Mouse (Mus musculus): ENCODE data around the gene Slc17a3. TPM values are rescaled to one million over a fixed set of nuclear protein-coding genes. Genes with fewer than 3 reads are reported as not detected.

Slc17a3 gene
- polyA plus RNA-seq (2015; fragmentation: Nextera tagmentation; extraction: Ambion mirVana) = not detected in 2 replicates

DNA sequence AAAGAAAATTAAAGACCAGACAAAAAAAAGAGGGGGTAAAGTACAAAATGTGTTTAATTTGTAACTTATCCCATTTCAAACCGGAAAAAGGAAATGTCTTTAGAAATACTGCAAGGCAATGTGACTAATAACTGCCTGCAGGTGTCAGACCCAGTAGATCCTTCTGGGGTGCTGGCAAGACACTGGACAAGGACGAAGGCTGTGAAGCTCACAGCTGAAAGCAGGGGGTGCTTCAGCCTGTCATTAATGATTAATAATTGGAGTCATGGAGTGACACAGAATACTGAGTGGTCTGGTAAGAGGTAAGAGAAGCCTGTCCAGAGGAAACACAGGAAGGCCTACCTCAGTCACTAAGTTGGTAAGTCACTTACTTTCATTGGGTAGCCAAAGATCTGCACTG lies at the start of gene Slc17a3:
TSS of gene Slc17a3 (plus strand) at position 127 of the 400 bp plus-strand sequence.
- WGBS = 69% methylated on average over 2 of the region's 2 CpGs

DNA sequence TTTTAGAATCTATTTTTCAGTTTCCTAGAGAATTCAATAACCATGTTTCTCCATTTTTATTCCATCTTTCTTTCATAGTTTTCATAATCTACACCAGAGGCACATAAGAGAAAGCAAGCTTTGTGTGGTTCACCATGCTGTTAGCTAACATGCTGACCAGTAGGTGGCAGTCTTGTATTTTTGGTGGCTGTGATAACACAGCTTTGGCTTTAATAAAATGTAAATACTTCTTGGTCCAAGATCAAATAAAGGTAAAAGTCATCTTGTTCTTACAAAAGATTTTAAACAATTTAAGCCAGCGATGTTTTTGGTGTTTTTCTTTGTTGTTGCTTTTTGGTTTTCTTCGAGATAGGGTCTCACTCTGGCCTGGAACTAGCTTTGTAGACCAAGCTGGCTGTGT lies 46.7 kb upstream of the Slc17a3 start:
- Histone ChIP-seq H3K9me3 (ENCODE audit: control insufficient read depth, low read length) (no peaks in the 10 kb centered on the region), H3K36me3 (ENCODE audit: control insufficient read depth, insufficient read depth, low read length) (no peaks in the 10 kb centered on the region), H3K4me2 (ENCODE audit: low read depth, low read length) (no peak overlapping the region), H3K27me3 (ENCODE audit: control insufficient read depth, insufficient read depth, low read depth, low read length) (no peaks in the 10 kb centered on the region), H3K27ac (ENCODE audit: low read length) (no peak overlapping the region), H3K4me3 (ENCODE audit: low read length) (no peak overlapping the region), H3K9ac (ENCODE audit: low read length) (no peak overlapping the region), H3K4me1 (replicated peaks; ENCODE audit: control insufficient read depth, insufficient read depth, low read length) (no peaks in the 10 kb centered on the region)
- 24% methylated on average over 2 of the region's 2 CpGs for WGBS
- ATAC-seq (ENCODE audit: low read depth) = no peak

More for the DNA sequence above, at the start of gene Slc17a3:
- no peaks in the 10 kb centered on the region for H3K4me1 ChIP-seq (replicated peaks; ENCODE audit: control insufficient read depth, insufficient read depth, low read length)
- H3K27ac ChIP-seq (ENCODE audit: low read length) = no peak within 1 kb of the TSS
- no peak for ATAC-seq (ENCODE audit: low read depth)
- no peak within 1 kb of the TSS for H3K9ac ChIP-seq (ENCODE audit: low read length)
- H3K9me3 ChIP-seq (ENCODE audit: control insufficient read depth, low read length) = no peaks in the 10 kb centered on the region
- H3K4me2 ChIP-seq (ENCODE audit: low read depth, low read length) = no peak within 1 kb of the TSS
- H3K36me3 ChIP-seq (ENCODE audit: control insufficient read depth, insufficient read depth, low read length) = no peaks in the 10 kb centered on the region
- no peaks in the 10 kb centered on the region for H3K27me3 ChIP-seq (ENCODE audit: control insufficient read depth, insufficient read depth, low read depth, low read length)
- H3K4me3 ChIP-seq (ENCODE audit: low read length) = no peak within 1 kb of the TSS

DNA sequence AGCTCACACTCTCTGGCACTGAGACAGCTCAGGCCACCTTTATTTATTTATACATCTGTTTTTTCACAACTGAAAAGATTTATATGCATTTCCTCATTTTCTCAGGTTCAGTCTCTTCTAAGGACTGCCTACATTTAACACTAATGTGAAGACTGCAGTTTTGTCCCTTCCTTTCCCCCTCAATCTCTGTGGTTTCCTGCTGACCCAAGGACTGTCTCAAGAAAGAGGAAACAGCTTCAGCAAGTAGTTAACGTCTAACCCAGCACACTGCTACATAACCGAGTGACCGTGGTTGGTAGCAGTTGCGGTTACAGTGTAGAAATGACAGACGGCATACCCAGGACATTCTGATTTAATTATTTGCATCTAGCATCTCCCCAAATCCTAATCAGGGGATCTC lies 39.8 kb upstream of the Slc17a3 start:
- Histone ChIP-seq H3K9ac (ENCODE audit: low read length) (no peak overlapping the region), H3K27me3 (ENCODE audit: control insufficient read depth, insufficient read depth, low read depth, low read length) (no peaks in the 10 kb centered on the region), H3K4me1 (replicated peaks; ENCODE audit: control insufficient read depth, insufficient read depth, low read length) (no peaks in the 10 kb centered on the region), H3K9me3 (ENCODE audit: control insufficient read depth, low read length) (no peaks in the 10 kb centered on the region), H3K4me2 (ENCODE audit: low read depth, low read length) (no peak overlapping the region), H3K4me3 (ENCODE audit: low read length) (no peak overlapping the region), H3K27ac (ENCODE audit: low read length) (no peak overlapping the region), H3K36me3 (ENCODE audit: control insufficient read depth, insufficient read depth, low read length) (no peaks in the 10 kb centered on the region)
- no peak for ATAC-seq (ENCODE audit: low read depth)
- WGBS = 75% methylated on average over 5 of the region's 5 CpGs

DNA sequence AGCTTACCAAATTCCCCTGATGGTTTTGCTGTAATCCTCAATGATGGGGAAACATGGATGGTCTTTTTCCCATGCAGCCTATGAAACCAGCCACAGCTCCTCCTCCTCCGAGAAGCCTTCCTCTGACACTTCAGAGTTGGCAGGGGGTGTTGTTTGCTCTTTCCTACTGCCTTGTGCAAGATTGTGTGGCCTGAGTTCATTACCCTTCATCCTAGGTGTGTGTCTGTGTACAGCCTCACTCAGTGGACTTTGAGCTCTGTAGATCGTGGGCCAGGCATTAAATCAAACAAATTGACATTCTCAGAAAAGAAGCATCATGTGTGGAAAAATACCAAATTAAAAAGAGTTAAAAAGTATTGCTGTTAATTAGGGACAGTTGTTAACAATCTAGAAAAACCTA lies 34.7 kb upstream of the Slc17a3 start:
- Histone ChIP-seq H3K9ac (ENCODE audit: low read length) (no peak overlapping the region), H3K4me3 (ENCODE audit: low read length) (no peak overlapping the region), H3K4me2 (ENCODE audit: low read depth, low read length) (no peak overlapping the region), H3K36me3 (ENCODE audit: control insufficient read depth, insufficient read depth, low read length) (no peaks in the 10 kb centered on the region), H3K27ac (ENCODE audit: low read length) (no peak overlapping the region), H3K9me3 (ENCODE audit: control insufficient read depth, low read length) (no peaks in the 10 kb centered on the region), H3K4me1 (replicated peaks; ENCODE audit: control insufficient read depth, insufficient read depth, low read length) (no peaks in the 10 kb centered on the region), H3K27me3 (ENCODE audit: control insufficient read depth, insufficient read depth, low read depth, low read length) (no peaks in the 10 kb centered on the region)
- 50% methylated on average over 2 of the region's 2 CpGs for WGBS
- no peak for ATAC-seq (ENCODE audit: low read depth)

DNA sequence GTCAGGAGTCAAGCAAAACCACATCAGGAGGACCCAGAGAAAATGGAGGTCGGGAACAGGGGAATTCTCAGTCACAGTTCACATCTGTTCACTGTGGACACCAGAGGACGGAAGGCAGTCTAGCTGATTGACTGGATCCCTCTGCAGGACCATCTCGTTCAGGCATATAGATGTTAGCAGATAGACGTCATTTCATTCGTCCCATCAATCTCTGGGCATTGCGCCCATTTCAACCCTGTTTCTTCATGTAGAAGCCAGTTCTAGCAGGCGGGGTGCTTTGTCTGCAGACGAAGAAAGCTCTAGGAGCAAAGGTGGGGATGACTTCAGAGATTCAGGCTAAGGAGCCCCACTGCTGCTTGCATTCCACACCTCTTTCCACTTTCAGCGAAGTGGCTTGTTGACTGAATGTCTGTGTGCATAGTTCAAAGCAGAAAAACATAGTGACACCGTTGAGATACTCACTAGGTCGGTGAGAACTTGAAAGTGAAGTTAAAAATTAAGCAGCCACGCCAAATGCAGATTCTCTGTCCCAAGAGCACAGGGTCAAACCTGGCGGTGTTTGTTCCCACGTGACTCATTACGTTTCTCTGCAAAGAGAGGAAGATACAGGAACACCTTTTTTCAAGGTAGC lies 32.7 kb upstream of the Slc17a3 start, which contains the start of gene Slc17a2:
TSS of gene Slc17a2 (plus strand) at position 572 of the 631 bp plus-strand sequence.
- WGBS = 52% methylated on average over 15 of the region's 15 CpGs
- ATAC-seq (ENCODE audit: low read depth) = no peak
- Histone ChIP-seq H3K4me3 (ENCODE audit: low read length) (no peak within 1 kb of the TSS), H3K36me3 (ENCODE audit: control insufficient read depth, insufficient read depth, low read length) (no peaks in the 10 kb centered on the region), H3K27ac (ENCODE audit: low read length) (no peak within 1 kb of the TSS), H3K9ac (ENCODE audit: low read length) (no peak within 1 kb of the TSS), H3K9me3 (ENCODE audit: control insufficient read depth, low read length) (no peaks in the 10 kb centered on the region), H3K4me1 (replicated peaks; ENCODE audit: control insufficient read depth, insufficient read depth, low read length) (no peaks in the 10 kb centered on the region), H3K27me3 (ENCODE audit: control insufficient read depth, insufficient read depth, low read depth, low read length) (no peaks in the 10 kb centered on the region), H3K4me2 (ENCODE audit: low read depth, low read length) (no peak within 1 kb of the TSS)

DNA sequence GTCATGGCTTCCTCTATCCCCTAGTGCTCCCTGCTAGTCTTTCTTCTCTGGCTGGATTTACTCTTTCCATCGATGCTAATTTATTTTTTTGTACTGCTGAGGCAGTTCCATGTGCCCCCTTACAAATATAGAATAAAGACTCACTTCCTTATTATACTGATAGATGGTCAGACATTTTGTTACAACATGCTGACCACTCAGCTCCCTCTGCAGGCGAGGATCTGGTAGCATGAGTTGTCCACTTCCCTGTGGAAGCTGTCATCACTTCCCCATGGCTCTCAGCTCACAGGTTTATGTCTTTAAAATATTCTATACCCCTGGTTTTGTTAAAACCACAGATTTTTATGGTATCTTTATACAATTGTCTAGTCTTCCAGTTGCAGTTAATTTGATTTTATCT lies 23.1 kb upstream of the Slc17a3 start:
- H3K4me2 ChIP-seq (ENCODE audit: low read depth, low read length) = no peak overlapping the region
- no peak overlapping the region for H3K4me3 ChIP-seq (ENCODE audit: low read length)
- 67% methylated on average over 2 of the region's 2 CpGs for WGBS
- no peaks in the 10 kb centered on the region for H3K27me3 ChIP-seq (ENCODE audit: control insufficient read depth, insufficient read depth, low read depth, low read length)
- no peaks in the 10 kb centered on the region for H3K9me3 ChIP-seq (ENCODE audit: control insufficient read depth, low read length)
- no peak overlapping the region for H3K27ac ChIP-seq (ENCODE audit: low read length)
- no peak for ATAC-seq (ENCODE audit: low read depth)
- H3K9ac ChIP-seq (ENCODE audit: low read length) = no peak overlapping the region
- H3K36me3 ChIP-seq (ENCODE audit: control insufficient read depth, insufficient read depth, low read length) = no peaks in the 10 kb centered on the region
- H3K4me1 ChIP-seq (replicated peaks; ENCODE audit: control insufficient read depth, insufficient read depth, low read length) = no peaks in the 10 kb centered on the region

DNA sequence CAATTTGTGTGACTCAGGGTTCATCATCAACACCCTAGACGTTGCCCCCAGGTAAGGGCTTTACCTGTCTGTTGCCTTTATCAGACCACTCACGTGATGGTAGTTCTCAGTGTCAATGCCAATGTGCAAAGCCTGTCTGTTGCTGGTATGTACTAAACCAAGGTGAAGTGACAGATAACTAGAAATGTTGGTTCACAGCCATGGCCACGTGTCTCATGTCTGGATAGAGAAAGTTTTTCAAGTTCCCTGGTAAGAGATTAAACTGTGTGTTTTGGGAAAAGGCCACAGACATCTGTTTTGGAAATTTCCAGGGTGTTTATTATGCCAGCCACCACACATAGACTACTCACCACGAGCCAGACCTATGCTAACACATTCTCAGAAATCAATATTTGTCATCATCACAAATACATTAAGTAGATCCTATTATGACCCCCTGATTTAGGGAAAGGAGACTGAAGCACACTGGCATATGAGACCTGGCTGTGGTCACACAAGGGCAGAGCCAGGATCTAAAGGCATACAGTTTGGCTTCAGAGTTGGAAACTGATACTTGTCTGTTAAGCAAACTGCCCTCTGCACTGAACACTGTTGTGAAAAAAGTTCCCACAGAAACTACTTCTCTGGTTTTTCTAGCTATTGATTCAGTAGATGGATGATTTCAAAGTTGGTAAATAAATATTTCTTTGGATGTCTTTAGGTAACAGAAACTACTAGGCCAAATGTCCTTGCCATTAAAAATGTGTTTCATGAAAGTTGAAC lies 18.9 kb upstream of the Slc17a3 start:
- no peaks in the 10 kb centered on the region for H3K9me3 ChIP-seq (ENCODE audit: control insufficient read depth, low read length)
- no peak overlapping the region for H3K4me3 ChIP-seq (ENCODE audit: low read length)
- 66% methylated on average over 4 of the region's 4 CpGs for WGBS
- H3K27ac ChIP-seq (ENCODE audit: low read length) = no peak overlapping the region
- ATAC-seq (ENCODE audit: low read depth) = no peak
- H3K27me3 ChIP-seq (ENCODE audit: control insufficient read depth, insufficient read depth, low read depth, low read length) = no peaks in the 10 kb centered on the region
- no peaks in the 10 kb centered on the region for H3K36me3 ChIP-seq (ENCODE audit: control insufficient read depth, insufficient read depth, low read length)
- H3K9ac ChIP-seq (ENCODE audit: low read length) = no peak overlapping the region
- no peaks in the 10 kb centered on the region for H3K4me1 ChIP-seq (replicated peaks; ENCODE audit: control insufficient read depth, insufficient read depth, low read length)
- no peak overlapping the region for H3K4me2 ChIP-seq (ENCODE audit: low read depth, low read length)

DNA sequence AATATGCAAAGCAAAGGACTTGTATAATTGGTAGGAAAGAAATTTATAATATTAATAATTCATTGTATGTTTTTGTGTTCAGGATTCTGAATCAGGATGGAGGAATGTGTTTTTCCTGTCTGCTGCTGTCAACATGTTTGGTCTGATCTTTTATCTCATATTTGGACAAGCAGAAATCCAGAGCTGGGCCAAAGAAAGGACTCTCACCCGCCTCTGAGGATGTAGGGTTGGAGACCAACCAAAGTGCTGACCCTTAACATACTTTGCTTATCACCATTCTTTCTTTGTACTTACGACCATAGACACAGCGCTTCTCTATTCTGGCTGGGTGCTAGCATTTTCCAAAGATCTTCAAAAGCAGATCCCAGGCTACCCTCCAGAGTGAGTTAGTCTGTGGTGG lies 17.0 kb upstream of the Slc17a3 start:
- Histone ChIP-seq H3K36me3 (ENCODE audit: control insufficient read depth, insufficient read depth, low read length) (no peaks in the 10 kb centered on the region), H3K27me3 (ENCODE audit: control insufficient read depth, insufficient read depth, low read depth, low read length) (no peaks in the 10 kb centered on the region), H3K9ac (ENCODE audit: low read length) (no peak overlapping the region), H3K27ac (ENCODE audit: low read length) (no peak overlapping the region), H3K9me3 (ENCODE audit: control insufficient read depth, low read length) (no peaks in the 10 kb centered on the region), H3K4me1 (replicated peaks; ENCODE audit: control insufficient read depth, insufficient read depth, low read length) (no peaks in the 10 kb centered on the region), H3K4me2 (ENCODE audit: low read depth, low read length) (no peak overlapping the region), H3K4me3 (ENCODE audit: low read length) (no peak overlapping the region)
- 41% methylated on average over 3 of the region's 3 CpGs for WGBS
- no peak for ATAC-seq (ENCODE audit: low read depth)

DNA sequence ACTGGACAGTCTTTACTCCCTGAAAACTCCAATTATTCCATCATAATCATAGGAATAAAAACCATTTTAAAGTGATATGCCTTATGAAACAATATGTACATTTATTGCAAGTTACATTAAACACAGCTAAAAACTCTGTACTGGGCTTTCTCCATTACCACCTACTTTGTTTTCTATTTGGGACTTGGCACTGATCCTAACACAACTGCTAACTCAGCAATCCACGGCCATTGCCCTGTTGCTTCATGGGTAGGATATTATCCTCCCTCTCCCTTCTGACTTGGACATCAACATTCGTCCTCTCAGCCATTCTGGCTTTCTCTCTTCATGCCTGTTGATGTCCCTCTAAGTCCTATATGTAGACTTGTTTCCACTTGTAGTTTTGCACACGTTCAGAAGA lies 12.6 kb upstream of the Slc17a3 start:
- no peak overlapping the region for H3K4me2 ChIP-seq (ENCODE audit: low read depth, low read length)
- H3K27me3 ChIP-seq (ENCODE audit: control insufficient read depth, insufficient read depth, low read depth, low read length) = no peaks in the 10 kb centered on the region
- no peak overlapping the region for H3K9ac ChIP-seq (ENCODE audit: low read length)
- no peak for ATAC-seq (ENCODE audit: low read depth)
- no peak overlapping the region for H3K4me3 ChIP-seq (ENCODE audit: low read length)
- H3K27ac ChIP-seq (ENCODE audit: low read length) = no peak overlapping the region
- no peaks in the 10 kb centered on the region for H3K36me3 ChIP-seq (ENCODE audit: control insufficient read depth, insufficient read depth, low read length)
- no peaks in the 10 kb centered on the region for H3K9me3 ChIP-seq (ENCODE audit: control insufficient read depth, low read length)
- no peaks in the 10 kb centered on the region for H3K4me1 ChIP-seq (replicated peaks; ENCODE audit: control insufficient read depth, insufficient read depth, low read length)
- 49% methylated on average over 3 of the region's 3 CpGs for WGBS

Data from lung, embryonic 16.5 days (tissue).